Mouse (Mus musculus): ENCODE data around the gene Ormdl2. TPM values are rescaled to one million over a fixed set of nuclear protein-coding genes. Genes with fewer than 3 reads are reported as not detected.

Gene Ormdl2
- 47.2 and 50.0 TPM in 2 replicates for polyA plus RNA-seq (2015; fragmentation: Nextera tagmentation; extraction: Ambion mirVana)

GRCm38 (mm10) chr10:128821358-128822056, at the start of gene Ormdl2:
TSS of gene Ormdl2 (minus strand) at chr10:128821645.
- H3K9ac ChIP-seq = peak within 1 kb of the TSS; percentile 92
- peak within 1 kb of the TSS; percentile 85 for H3K4me2 ChIP-seq
- H3K27me3 ChIP-seq (replicated peaks) = no peaks in the 10 kb centered on the region
- peak within 1 kb of the TSS; percentile 54 for H3K27ac ChIP-seq (replicated peaks)
- H3K4me1 ChIP-seq = peaks cover 29% of the 10 kb centered on the region
- peak; percentile 98 for ATAC-seq (ENCODE audit: extremely low read depth, insufficient number of reproducible peaks, low FRiP score, low TSS enrichment)
- H3K36me3 ChIP-seq = peaks cover 48% of the 10 kb centered on the region
- H3K4me3 ChIP-seq = peak within 1 kb of the TSS; percentile 81
- WGBS = under 1% methylated on average over 46 of the region's 46 CpGs
- H3K9me3 ChIP-seq = no peaks in the 10 kb centered on the region

GRCm38 (mm10) chr10:128870341-128870740, 48.9 kb upstream of the Ormdl2 start:
- Histone ChIP-seq H3K27me3 (replicated peaks) (no peaks in the 10 kb centered on the region), H3K36me3 (peaks cover 88% of the 10 kb centered on the region), H3K4me2 (no peak overlapping the region), H3K9ac (no peak overlapping the region), H3K27ac (replicated peaks) (no peak overlapping the region), H3K9me3 (no peaks in the 10 kb centered on the region), H3K4me1 (no peaks in the 10 kb centered on the region), H3K4me3 (no peak overlapping the region)
- 77% methylated on average over 3 of the region's 3 CpGs for WGBS
- ATAC-seq (ENCODE audit: extremely low read depth, insufficient number of reproducible peaks, low FRiP score, low TSS enrichment) = no peak

GRCm38 (mm10) chr10:128866518-128866917, 45.1 kb upstream of the Ormdl2 start:
- Histone ChIP-seq H3K9ac (no peak overlapping the region), H3K36me3 (peaks cover 76% of the 10 kb centered on the region), H3K4me2 (no peak overlapping the region), H3K9me3 (no peaks in the 10 kb centered on the region), H3K27ac (replicated peaks) (no peak overlapping the region), H3K4me3 (no peak overlapping the region), H3K4me1 (no peaks in the 10 kb centered on the region), H3K27me3 (replicated peaks) (no peaks in the 10 kb centered on the region)
- ATAC-seq (ENCODE audit: extremely low read depth, insufficient number of reproducible peaks, low FRiP score, low TSS enrichment) = no peak
- 95% methylated on average over 1 of the region's 1 CpGs for WGBS

GRCm38 (mm10) chr10:128866042-128866441, 44.6 kb upstream of the Ormdl2 start:
- no peak overlapping the region for H3K9ac ChIP-seq
- no peak for ATAC-seq (ENCODE audit: extremely low read depth, insufficient number of reproducible peaks, low FRiP score, low TSS enrichment)
- WGBS = 84% methylated on average over 3 of the region's 3 CpGs
- H3K4me2 ChIP-seq = no peak overlapping the region
- peaks cover 75% of the 10 kb centered on the region for H3K36me3 ChIP-seq
- no peaks in the 10 kb centered on the region for H3K27me3 ChIP-seq (replicated peaks)
- H3K4me1 ChIP-seq = no peaks in the 10 kb centered on the region
- H3K9me3 ChIP-seq = no peaks in the 10 kb centered on the region
- H3K4me3 ChIP-seq = no peak overlapping the region
- H3K27ac ChIP-seq (replicated peaks) = no peak overlapping the region

GRCm38 (mm10) chr10:128861176-128861575, 39.7 kb upstream of the Ormdl2 start:
- Histone ChIP-seq H3K4me3 (no peak overlapping the region), H3K9me3 (no peaks in the 10 kb centered on the region), H3K36me3 (peaks cover 73% of the 10 kb centered on the region), H3K4me1 (no peaks in the 10 kb centered on the region), H3K27ac (replicated peaks) (no peak overlapping the region), H3K27me3 (replicated peaks) (no peaks in the 10 kb centered on the region), H3K9ac (no peak overlapping the region), H3K4me2 (no peak overlapping the region)
- no peak for ATAC-seq (ENCODE audit: extremely low read depth, insufficient number of reproducible peaks, low FRiP score, low TSS enrichment)

GRCm38 (mm10) chr10:128850339-128850738, 28.9 kb upstream of the Ormdl2 start:
- H3K4me2 ChIP-seq = no peak overlapping the region
- H3K27me3 ChIP-seq (replicated peaks) = no peaks in the 10 kb centered on the region
- H3K36me3 ChIP-seq = peaks cover 66% of the 10 kb centered on the region
- no peaks in the 10 kb centered on the region for H3K9me3 ChIP-seq
- ATAC-seq (ENCODE audit: extremely low read depth, insufficient number of reproducible peaks, low FRiP score, low TSS enrichment) = no peak
- no peak overlapping the region for H3K4me3 ChIP-seq
- no peaks in the 10 kb centered on the region for H3K4me1 ChIP-seq
- no peak overlapping the region for H3K9ac ChIP-seq
- 82% methylated on average over 3 of the region's 3 CpGs for WGBS
- H3K27ac ChIP-seq (replicated peaks) = no peak overlapping the region

- Histone ChIP-seq H3K4me3 (no peak overlapping the region), H3K9me3 (no peaks in the 10 kb centered on the region), H3K27me3 (replicated peaks) (no peaks in the 10 kb centered on the region), H3K36me3 (peaks cover 69% of the 10 kb centered on the region), H3K4me1 (0 out of 2 replicates have a peak, but pooled peaks cover 3% of the 10 kb centered on the region), H3K27ac (replicated peaks) (no peak overlapping the region), H3K9ac (no peak overlapping the region), H3K4me2 (no peak overlapping the region)
- no peak for ATAC-seq (ENCODE audit: extremely low read depth, insufficient number of reproducible peaks, low FRiP score, low TSS enrichment)
- 67% methylated on average over 2 of the region's 2 CpGs for WGBS
These were observed 27.0 kb upstream of the Ormdl2 start for GRCm38 (mm10) chr10:128848426-128848825.

- no peak overlapping the region for H3K9ac ChIP-seq
- no peak overlapping the region for H3K4me2 ChIP-seq
- H3K36me3 ChIP-seq = peaks cover 75% of the 10 kb centered on the region
- H3K4me1 ChIP-seq = 0 out of 2 replicates have a peak, but pooled peaks cover 3% of the 10 kb centered on the region
- no peak overlapping the region for H3K27ac ChIP-seq (replicated peaks)
- H3K4me3 ChIP-seq = no peak overlapping the region
- no peaks in the 10 kb centered on the region for H3K27me3 ChIP-seq (replicated peaks)
- WGBS = 90% methylated on average over 4 of the region's 4 CpGs
- H3K9me3 ChIP-seq = no peaks in the 10 kb centered on the region
- ATAC-seq (ENCODE audit: extremely low read depth, insufficient number of reproducible peaks, low FRiP score, low TSS enrichment) = no peak
These were observed 25.2 kb upstream of the Ormdl2 start for GRCm38 (mm10) chr10:128846664-128847063.

GRCm38 (mm10) chr10:128845516-128845915, 24.1 kb upstream of the Ormdl2 start:
- 75% methylated on average over 2 of the region's 2 CpGs for WGBS
- Histone ChIP-seq H3K36me3 (peaks cover 79% of the 10 kb centered on the region), H3K4me2 (no peak overlapping the region), H3K4me3 (no peak overlapping the region), H3K9me3 (no peaks in the 10 kb centered on the region), H3K4me1 (0 out of 2 replicates have a peak, but pooled peaks cover 3% of the 10 kb centered on the region), H3K27me3 (replicated peaks) (no peaks in the 10 kb centered on the region), H3K27ac (replicated peaks) (no peak overlapping the region), H3K9ac (no peak overlapping the region)
- ATAC-seq (ENCODE audit: extremely low read depth, insufficient number of reproducible peaks, low FRiP score, low TSS enrichment) = no peak

GRCm38 (mm10) chr10:128843260-128843659, 21.8 kb upstream of the Ormdl2 start:
- no peaks in the 10 kb centered on the region for H3K27me3 ChIP-seq (replicated peaks)
- no peak overlapping the region for H3K4me3 ChIP-seq
- no peak overlapping the region for H3K9ac ChIP-seq
- no peak for ATAC-seq (ENCODE audit: extremely low read depth, insufficient number of reproducible peaks, low FRiP score, low TSS enrichment)
- H3K4me1 ChIP-seq = 0 out of 2 replicates have a peak, but pooled peaks cover 3% of the 10 kb centered on the region
- H3K36me3 ChIP-seq = peaks cover 80% of the 10 kb centered on the region
- 92% methylated on average over 5 of the region's 5 CpGs for WGBS
- H3K27ac ChIP-seq (replicated peaks) = no peak overlapping the region
- no peaks in the 10 kb centered on the region for H3K9me3 ChIP-seq
- no peak overlapping the region for H3K4me2 ChIP-seq

- no peak overlapping the region for H3K4me3 ChIP-seq
- H3K36me3 ChIP-seq = peaks cover 82% of the 10 kb centered on the region
- no peak overlapping the region for H3K4me2 ChIP-seq
- no peak for ATAC-seq (ENCODE audit: extremely low read depth, insufficient number of reproducible peaks, low FRiP score, low TSS enrichment)
- no peaks in the 10 kb centered on the region for H3K9me3 ChIP-seq
- H3K27me3 ChIP-seq (replicated peaks) = no peaks in the 10 kb centered on the region
- no peak overlapping the region for H3K27ac ChIP-seq (replicated peaks)
- no peak overlapping the region for H3K9ac ChIP-seq
- H3K4me1 ChIP-seq = 0 out of 2 replicates have a peak, but pooled peaks cover 3% of the 10 kb centered on the region
These were observed 19.2 kb upstream of the Ormdl2 start for GRCm38 (mm10) chr10:128840612-128841011.

- Histone ChIP-seq H3K27me3 (replicated peaks) (no peaks in the 10 kb centered on the region), H3K4me3 (no peak overlapping the region), H3K36me3 (peaks cover 86% of the 10 kb centered on the region), H3K9ac (no peak overlapping the region), H3K27ac (replicated peaks) (no peak overlapping the region), H3K9me3 (no peaks in the 10 kb centered on the region), H3K4me1 (no peaks in the 10 kb centered on the region), H3K4me2 (no peak overlapping the region)
- no peak for ATAC-seq (ENCODE audit: extremely low read depth, insufficient number of reproducible peaks, low FRiP score, low TSS enrichment)
These were observed 18.0 kb upstream of the Ormdl2 start for GRCm38 (mm10) chr10:128839434-128839833.

Data from heart, embryonic 13.5 days (tissue).